Mouse (Mus musculus) midbrain, embryonic 14.5 days (tissue): ENCODE data around the gene Adap1. TPM values are rescaled to one million over a fixed set of nuclear protein-coding genes. Genes with fewer than 3 reads are reported as not detected.
"Not testable (repeated sequence)": the region's sequence is repeated elsewhere in the genome, so short reads cannot be mapped to it uniquely, and the experiment has no call there.

Source experiments
- ATAC-seq: fragments of 200-750 bp; cut with Nextera tagmentation; 2 replicates; pipeline ENCODE4 v1.8.0; 2017; ENCODE audit warnings: moderate number of reproducible peaks, moderate library complexity; ENCODE audit not compliant: low FRiP score, low TSS enrichment
- DNase-seq: peaks from one replicate; pipeline ENCODE4 v3.0.0-alpha.2; 2015
- H3K27ac ChIP-seq: fragments of 300-500 bp; sonication (generic); replicated peaks from 2 replicates; pipeline ENCODE4 v1.5.1; 2014; ENCODE audit warnings: mild to moderate bottlenecking, low read depth, low read length, moderate library complexity
- H3K27me3 ChIP-seq: fragments of 300-500 bp; sonication (generic); 2 replicates; pipeline ENCODE4 v1.6.1; 2014; ENCODE audit warnings: low read length, control low read depth, mixed read lengths; ENCODE audit not compliant: control insufficient read depth, insufficient read depth
- H3K36me3 ChIP-seq: fragments of 300-500 bp; sonication (generic); 2 replicates; pipeline ENCODE4 v1.6.1; 2014; ENCODE audit warnings: low read length, control low read depth; ENCODE audit not compliant: control insufficient read depth, insufficient read depth
- H3K4me1 ChIP-seq: fragments of 300-500 bp; sonication (generic); 2 replicates; pipeline ENCODE4 v1.6.1; 2014; ENCODE audit warnings: mild to moderate bottlenecking, antibody characterized with exemption, low read length, control low read depth; ENCODE audit not compliant: control insufficient read depth, insufficient read depth
- H3K4me2 ChIP-seq: fragments of 300-500 bp; sonication (generic); 2 replicates; pipeline ENCODE4 v1.6.1; 2014; ENCODE audit warnings: mild to moderate bottlenecking, low read length, moderate library complexity
- H3K4me3 ChIP-seq: fragments of 300-500 bp; sonication (generic); replicated peaks from 2 replicates; pipeline ENCODE4 v1.5.1; 2014; ENCODE audit warnings: low read depth, low read length
- H3K9ac ChIP-seq: fragments of 300-500 bp; sonication (generic); replicated peaks from 2 replicates; pipeline ENCODE4 v1.6.1; 2014; ENCODE audit warnings: mild to moderate bottlenecking, low read length, moderate library complexity
- H3K9me3 ChIP-seq: fragments of 300-500 bp; sonication (generic); 2 replicates; pipeline ENCODE4 v1.6.1; 2016; ENCODE audit warnings: low read length, control low read depth, mixed read lengths; ENCODE audit not compliant: control insufficient read depth
- WGBS: fragments of 180-500 bp; shearing (Covaris S2); extraction: QIAGEN DNeasy Blood & Tissue Kit; methylation state at CpG from one replicate; pipeline ENCODE4 v1.1.7; 2014; 5-methylcytosine and 5-hydroxymethylcytosine counted together
- polyA plus RNA-seq: library from polyadenylated mRNA; unstranded; fragments of >200 nt; fragmentation: Nextera tagmentation; extraction: Ambion mirVana; gene quantifications from 2 replicates; pipeline ENCODE4 v1.2.1, GENCODE M21; 2014

Gene Adap1
- polyA plus RNA-seq, 1 experiment from 2014 or later = 38.6 TPM

GRCm38 (mm10) chr5:139344687-139345363 lies 19.4 kb upstream of the Adap1 start:
- peak overlapping the region; percentile 97 for H3K4me2 ChIP-seq
- peak overlapping the region; percentile 82 for H3K27ac ChIP-seq
- H3K27me3 ChIP-seq = no peaks in the 10 kb centered on the region
- H3K9ac ChIP-seq = peak overlapping the region; percentile 89
- no peaks in the 10 kb centered on the region for H3K9me3 ChIP-seq
- WGBS = under 1% methylated on average over 33 of the region's 33 CpGs
- peaks cover 29% of the 10 kb centered on the region for H3K36me3 ChIP-seq
- peaks cover 8% of the 10 kb centered on the region for H3K4me1 ChIP-seq
- ATAC-seq (peak; percentile 92), DNase-seq (peak; percentile 95)
- H3K4me3 ChIP-seq = peak overlapping the region; percentile 89

- 7% methylated on average over 12 of the region's 12 CpGs for WGBS
- Histone ChIP-seq H3K36me3 (peaks cover 36% of the 10 kb centered on the region), H3K9me3 (no peaks in the 10 kb centered on the region), H3K27ac (peak overlapping the region; percentile 82; the same call in 1 of the 2 replicates), H3K4me3 (peak overlapping the region; percentile 89), H3K4me2 (peak overlapping the region; percentile 97), H3K4me1 (peaks cover 8% of the 10 kb centered on the region), H3K9ac (peak overlapping the region; percentile 89), H3K27me3 (no peaks in the 10 kb centered on the region)
- DNase-seq (peak; percentile 89), ATAC-seq (peak; percentile 68)
These were observed 18.7 kb upstream of the Adap1 start for GRCm38 (mm10) chr5:139344021-139344686.

- Histone ChIP-seq H3K9ac (no peak overlapping the region), H3K4me1 (peaks cover 5% of the 10 kb centered on the region), H3K36me3 (peaks cover 81% of the 10 kb centered on the region), H3K27me3 (no peaks in the 10 kb centered on the region), H3K4me2 (no peak overlapping the region), H3K27ac (no peak overlapping the region), H3K4me3 (no peak overlapping the region), H3K9me3 (no peaks in the 10 kb centered on the region)
- no peak for DNase-seq
- no peak for ATAC-seq
- WGBS = 81% methylated on average over 11 of the region's 11 CpGs
These were observed 13.5 kb upstream of the Adap1 start for GRCm38 (mm10) chr5:139338891-139339290.

- H3K4me1 ChIP-seq = no peaks in the 10 kb centered on the region
- no peak overlapping the region for H3K9ac ChIP-seq
- H3K36me3 ChIP-seq = peaks cover 81% of the 10 kb centered on the region
- H3K4me3 ChIP-seq = no peak overlapping the region
- no peaks in the 10 kb centered on the region for H3K9me3 ChIP-seq
- ATAC-seq (no peak), DNase-seq (no peak)
- 92% methylated on average over 3 of the region's 3 CpGs for WGBS
- no peaks in the 10 kb centered on the region for H3K27me3 ChIP-seq
- H3K4me2 ChIP-seq = no peak overlapping the region
- H3K27ac ChIP-seq = no peak overlapping the region
These were observed 13.0 kb upstream of the Adap1 start for GRCm38 (mm10) chr5:139338403-139338802.

GRCm38 (mm10) chr5:139337826-139338370 lies 12.5 kb upstream of the Adap1 start:
- no peaks in the 10 kb centered on the region for H3K27me3 ChIP-seq

DNA sequence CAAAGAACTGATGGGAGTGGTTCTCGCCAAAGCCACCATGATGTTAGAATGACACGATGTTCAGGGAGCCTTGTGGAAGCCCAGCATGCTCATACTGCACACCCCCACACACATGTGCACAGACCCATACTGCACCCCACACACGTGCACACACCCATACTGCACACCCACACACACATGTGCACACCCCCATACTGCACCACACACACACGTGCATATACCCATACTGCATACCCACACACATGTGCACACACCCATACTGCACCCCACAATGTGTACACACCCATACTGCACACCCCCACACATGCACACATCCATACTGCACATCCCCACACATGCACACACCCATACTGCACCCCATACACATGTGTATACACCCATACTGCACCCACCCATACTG lies 10.2 kb upstream of the Adap1 start:
- no peak overlapping the region for H3K4me2 ChIP-seq
- H3K4me3 ChIP-seq = no peak overlapping the region
- no peaks in the 10 kb centered on the region for H3K4me1 ChIP-seq
- H3K27ac ChIP-seq = no peak overlapping the region
- no peaks in the 10 kb centered on the region for H3K9me3 ChIP-seq
- ATAC-seq (no peak), DNase-seq (no peak)
- WGBS = 93% methylated on average over 4 of the region's 4 CpGs
- no peak overlapping the region for H3K9ac ChIP-seq
- H3K36me3 ChIP-seq = peaks cover 60% of the 10 kb centered on the region
- no peaks in the 10 kb centered on the region for H3K27me3 ChIP-seq

More at GRCm38 (mm10) chr5:139337826-139338370, 12.5 kb upstream of the Adap1 start:
- no peak overlapping the region for H3K27ac ChIP-seq
- H3K4me3 ChIP-seq = no peak overlapping the region
- peaks cover 80% of the 10 kb centered on the region for H3K36me3 ChIP-seq
- no peaks in the 10 kb centered on the region for H3K4me1 ChIP-seq
- ATAC-seq (no peak), DNase-seq (no peak)
- no peaks in the 10 kb centered on the region for H3K9me3 ChIP-seq
- no peak overlapping the region for H3K4me2 ChIP-seq
- WGBS = 82% methylated on average over 13 of the region's 13 CpGs
- no peak overlapping the region for H3K9ac ChIP-seq

GRCm38 (mm10) chr5:139334394-139334793 lies 9.0 kb upstream of the Adap1 start:
- H3K27me3 ChIP-seq, ATAC-seq, DNase-seq, H3K4me2 ChIP-seq, H3K9me3 ChIP-seq, H3K27ac ChIP-seq, H3K9ac ChIP-seq, H3K4me1 ChIP-seq, H3K4me3 ChIP-seq: not testable (repeated sequence)
- 83% methylated on average over 10 of the region's 10 CpGs for WGBS
- peaks cover 48% of the 10 kb centered on the region for H3K36me3 ChIP-seq

DNA sequence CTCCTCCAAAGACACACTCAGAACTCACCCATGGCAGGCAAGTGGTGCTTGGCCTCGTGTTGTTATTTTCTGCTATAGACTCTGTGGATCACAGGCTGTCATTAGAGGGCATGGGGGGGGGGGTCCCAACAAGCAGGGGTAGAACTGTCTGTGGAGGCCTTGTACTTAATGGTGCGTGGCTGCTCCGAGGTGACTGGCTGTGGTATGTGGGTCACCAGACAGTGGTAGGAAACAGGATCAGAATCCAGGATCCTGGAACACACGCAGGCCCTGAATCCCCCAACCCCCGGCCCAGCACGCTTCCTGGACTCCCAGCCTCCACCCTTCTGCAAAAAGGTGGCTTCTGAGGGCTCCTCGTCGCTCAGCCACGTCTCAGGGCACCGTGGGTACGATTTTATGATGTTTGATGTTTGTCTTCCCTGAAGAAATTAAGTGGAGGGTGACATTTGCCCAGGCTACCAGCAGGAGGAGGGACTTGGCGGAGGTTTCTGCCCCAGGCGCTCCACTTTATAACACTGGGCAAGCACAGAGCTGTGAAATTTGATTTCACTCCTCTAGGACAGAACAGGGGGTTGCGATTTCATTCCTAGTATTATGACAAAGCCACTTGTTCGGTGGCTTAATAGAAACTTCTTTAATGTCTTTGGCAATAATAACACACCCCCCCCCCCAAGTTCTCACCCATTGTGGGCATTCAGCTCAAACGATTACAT lies 8.0 kb upstream of the Adap1 start:
- H3K36me3 ChIP-seq = peaks cover 39% of the 10 kb centered on the region
- no peaks in the 10 kb centered on the region for H3K9me3 ChIP-seq
- no peaks in the 10 kb centered on the region for H3K4me1 ChIP-seq
- WGBS = 81% methylated on average over 16 of the region's 16 CpGs
- ATAC-seq = no peak
- H3K27me3 ChIP-seq = no peaks in the 10 kb centered on the region
- H3K4me3 ChIP-seq = no peak overlapping the region
- H3K4me2 ChIP-seq = no peak overlapping the region
- peak; percentile 23 for DNase-seq
- no peak overlapping the region for H3K27ac ChIP-seq
- H3K9ac ChIP-seq = no peak overlapping the region
